Mouse (Mus musculus) MEL (cell line): ENCODE data around the gene Inhba. TPM values are rescaled to one million over a fixed set of nuclear protein-coding genes. Genes with fewer than 3 reads are reported as not detected.

ENCODE experiments used
- DNase-seq: peaks from one replicate; pipeline ENCODE4 v3.0.0; 2011; ENCODE audit warnings: low read depth, low spot score
- H3K27ac ChIP-seq: 2 replicates; pipeline ENCODE4 v1.5.1; 2012; ENCODE audit warnings: low read depth, mild to moderate bottlenecking, control low read depth, low read length, moderate library complexity; ENCODE audit not compliant: control insufficient read depth
- H3K27me3 ChIP-seq, 2 experiments: fragments of 150-350 bp in 1 of 2; sonication (generic) in 1 of 2; 2 replicates each; pipeline ENCODE4 v1.6.1; 2012; ENCODE audit warnings: low read length in 2 of 2, mild to moderate bottlenecking in 2 of 2, improper control_type of control experiment in 1 of 2, moderate library complexity in 1 of 2; ENCODE audit not compliant: insufficient read depth in 2 of 2, control insufficient read depth in 1 of 2
- H3K36me3 ChIP-seq, 2 experiments: 2 replicates each; pipeline ENCODE4 v1.6.1; 2012 to 2014; ENCODE audit warnings: low read length in 2 of 2, improper control_type of control experiment in 1 of 2, inconsistent platforms in 1 of 2, mild to moderate bottlenecking in 1 of 2; ENCODE audit not compliant: insufficient read depth in 2 of 2, control insufficient read depth in 1 of 2
- H3K4me1 ChIP-seq, 2 experiments: fragments of 150-350 bp in 1 of 2; sonication (generic) in 1 of 2; 2 replicates each; pipeline ENCODE4 v1.6.1; 2012; ENCODE audit warnings: low read length in 2 of 2, improper control_type of control experiment in 1 of 2, mild to moderate bottlenecking in 1 of 2; ENCODE audit not compliant: insufficient read depth in 2 of 2, control insufficient read depth in 1 of 2
- H3K4me3 ChIP-seq, 2 experiments: fragments of 150-350 bp in 1 of 2; sonication (generic) in 1 of 2; 2 replicates each; pipeline ENCODE4 v1.5.1; 2012; ENCODE audit warnings: low read depth in 2 of 2, low read length in 2 of 2, mild to moderate bottlenecking in 2 of 2, moderate library complexity in 2 of 2, control low read depth in 1 of 2, improper control_type of control experiment in 1 of 2; ENCODE audit not compliant: control insufficient read depth in 1 of 2, insufficient read depth in 1 of 2
- H3K79me2 ChIP-seq: 2 replicates; pipeline ENCODE4 v1.6.1; 2012; ENCODE audit warnings: mild to moderate bottlenecking, low read length, moderate library complexity; ENCODE audit not compliant: control insufficient read depth, poor library complexity, insufficient read depth
- H3K9ac ChIP-seq: 2 replicates; pipeline ENCODE4 v1.6.1; 2012; ENCODE audit warnings: low read depth, mild to moderate bottlenecking, control low read depth, low read length, moderate library complexity; ENCODE audit not compliant: control insufficient read depth, poor library complexity, severe bottlenecking
- H3K9me3 ChIP-seq: fragments of 150-350 bp; sonication (generic); replicated peaks from 2 replicates; pipeline ENCODE4 v1.6.1; 2012; ENCODE audit warnings: mild to moderate bottlenecking, low read length, improper control_type of control experiment, moderate library complexity; ENCODE audit not compliant: insufficient read depth
- E2F4 ChIP-seq: IDR thresholded peaks from 2 replicates; pipeline ENCODE4 v1.6.1; 2011; ENCODE audit warnings: low read depth, low read length, improper control_type of control experiment, borderline replicate concordance
- GABPA ChIP-seq: IDR thresholded peaks from 2 replicates; pipeline ENCODE4 v1.6.1; 2012; ENCODE audit warnings: low read depth, mild to moderate bottlenecking, inconsistent platforms, low read length, improper control_type of control experiment, moderate library complexity
- GATA1 ChIP-seq: IDR thresholded peaks from 2 replicates; pipeline ENCODE4 v1.6.1; 2011; ENCODE audit warnings: low read depth, low read length, improper control_type of control experiment
- HCFC1 ChIP-seq: IDR thresholded peaks from 2 replicates; pipeline ENCODE4 v1.6.1; 2012; ENCODE audit warnings: low read depth, mild to moderate bottlenecking, inconsistent platforms, low read length, improper control_type of control experiment, moderate library complexity
- MAZ ChIP-seq: IDR thresholded peaks from 2 replicates; pipeline ENCODE4 v1.6.1; 2012; ENCODE audit warnings: low read depth, mild to moderate bottlenecking, inconsistent platforms, low read length, improper control_type of control experiment
- MYB ChIP-seq: IDR thresholded peaks from 2 replicates; pipeline ENCODE4 v1.6.1; 2011; ENCODE audit warnings: mild to moderate bottlenecking, low read depth, low read length, improper control_type of control experiment
- NRF1 ChIP-seq: IDR thresholded peaks from 2 replicates; pipeline ENCODE4 v1.6.1; 2014; ENCODE audit warnings: low read depth, mild to moderate bottlenecking, inconsistent platforms, low read length, improper control_type of control experiment, moderate library complexity; ENCODE audit not compliant: poor library complexity, insufficient read depth, severe bottlenecking
- POLR2A ChIP-seq, 2 experiments: IDR thresholded peaks; 2 replicates each; pipeline ENCODE4 v1.6.1; 2011 to 2012; ENCODE audit warnings: low read length in 2 of 2, mild to moderate bottlenecking in 2 of 2, control low read depth in 1 of 2, improper control_type of control experiment in 1 of 2, low read depth in 1 of 2, moderate library complexity in 1 of 2; ENCODE audit not compliant: control insufficient read depth in 1 of 2, insufficient read depth in 1 of 2, poor library complexity in 1 of 2
- POLR2AphosphoS5 ChIP-seq: IDR thresholded peaks from 2 replicates; pipeline ENCODE4 v1.6.1; 2012; ENCODE audit warnings: low read depth, borderline replicate concordance, mild to moderate bottlenecking, inconsistent platforms, low read length, moderate library complexity, mixed read lengths
- SIN3A ChIP-seq: IDR thresholded peaks from 2 replicates; pipeline ENCODE4 v1.6.1; 2012; ENCODE audit warnings: low read length, improper control_type of control experiment, inconsistent platforms
- TCF12 ChIP-seq: IDR thresholded peaks from 2 replicates; pipeline ENCODE4 v1.6.1; 2014; ENCODE audit warnings: low read depth, mild to moderate bottlenecking, inconsistent platforms, low read length, improper control_type of control experiment, moderate library complexity
- USF1 ChIP-seq: IDR thresholded peaks from 2 replicates; pipeline ENCODE4 v1.6.1; 2014; ENCODE audit warnings: low read depth, mild to moderate bottlenecking, inconsistent platforms, low read length, improper control_type of control experiment, moderate library complexity
- USF2 ChIP-seq, 2 experiments: IDR thresholded peaks; 2 replicates each; pipeline ENCODE4 v1.6.1; 2011 to 2012; ENCODE audit warnings: improper control_type of control experiment in 2 of 2, low read length in 2 of 2, borderline replicate concordance in 1 of 2, inconsistent platforms in 1 of 2, low read depth in 1 of 2, mild to moderate bottlenecking in 1 of 2; ENCODE audit not compliant: insufficient read depth in 1 of 2
- polyA plus RNA-seq, 2 experiments: library from polyadenylated mRNA; stranded (reverse) in 1 of 2; unstranded in 1 of 2; fragments of >175 nt in 1 of 2; fragments of >200 nt in 1 of 2; gene quantifications; 2 replicates each; pipeline versions ENCODE4 v1.2.1 to v1.2.4; 2012; ENCODE audit warnings: low replicate concordance in 2 of 2, low read depth in 1 of 2; ENCODE audit not compliant: insufficient read length in 2 of 2, insufficient read depth in 1 of 2, missing spikeins in 1 of 2
- total RNA-seq: library from RNA; depleted of rRNA; stranded (reverse); fragments of 300-350 nt; gene quantifications from 2 replicates; pipeline ENCODE4 v1.2.3, GENCODE M21; 2012; rRNA removed

The Inhba gene
- total RNA-seq (not detected in 2 replicates), polyA plus RNA-seq (not detected)

DNA sequence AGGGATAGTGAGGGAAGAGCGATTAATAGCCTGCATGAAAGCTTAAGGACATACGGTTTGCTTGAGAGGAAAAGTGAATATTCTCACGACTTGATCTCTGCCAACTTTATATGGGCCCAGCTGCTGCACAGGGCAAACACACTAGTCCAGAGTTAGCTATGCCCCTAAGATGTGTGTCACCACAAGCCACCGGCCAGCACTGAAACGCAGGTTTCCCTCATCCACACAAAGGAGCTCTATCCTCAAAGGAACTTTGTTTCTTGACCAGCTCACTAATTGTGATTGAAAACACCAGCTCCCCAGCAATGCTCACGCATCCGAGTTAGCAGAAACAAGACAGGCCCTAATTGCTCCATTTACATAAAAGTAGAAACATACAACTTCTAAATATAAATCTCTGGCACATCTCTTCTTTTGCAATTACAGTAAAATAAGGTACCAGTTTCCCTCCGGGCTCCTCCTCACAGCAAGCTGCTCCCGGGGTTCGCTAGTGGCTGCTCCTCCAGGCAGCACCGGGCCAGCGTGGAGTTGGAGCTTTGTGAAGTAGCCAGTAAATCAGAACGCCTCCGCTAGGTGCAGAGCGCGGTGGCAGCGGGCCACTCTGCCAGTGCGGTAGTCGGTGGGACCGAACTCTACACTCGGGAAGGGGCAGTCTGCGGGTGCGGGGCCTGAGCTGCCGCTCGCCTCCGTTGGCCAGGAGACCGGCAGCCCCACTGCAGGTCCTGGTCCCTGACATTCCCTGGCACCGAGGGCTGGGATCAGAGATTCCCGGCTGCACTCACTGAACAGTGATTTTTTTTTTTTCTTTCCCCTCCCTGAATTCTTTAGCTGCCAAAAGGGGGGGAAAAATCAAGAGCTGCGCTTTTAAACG, at the start of gene Inhba:
Gene Inhba, plus strand, starts transcription at position 480 of the 871 bp plus-strand sequence.
- Histone ChIP-seq H3K9ac (no peak within 1 kb of the TSS), H3K36me3 (no peaks in the 10 kb centered on the region), H3K4me1 (no peaks in the 10 kb centered on the region), H3K27ac (no peak within 1 kb of the TSS), H3K9me3 (no peaks in the 10 kb centered on the region), H3K4me3 (no peak within 1 kb of the TSS), H3K79me2 (no peaks in the 10 kb centered on the region), H3K27me3 (no peaks in the 10 kb centered on the region)
- TF ChIP-seq GABPA (no peak), MAZ (no peak), HCFC1 (no peak), USF2 (IDR thresholded peaks at IDR 0.05; ENCODE audit: borderline replicate concordance in 1 of 2, insufficient read depth in 1 of 2, low read depth in 1 of 2, low read length in 2 of 2) (no peak), NRF1 (no peak)
- no peak for DNase-seq

DNA sequence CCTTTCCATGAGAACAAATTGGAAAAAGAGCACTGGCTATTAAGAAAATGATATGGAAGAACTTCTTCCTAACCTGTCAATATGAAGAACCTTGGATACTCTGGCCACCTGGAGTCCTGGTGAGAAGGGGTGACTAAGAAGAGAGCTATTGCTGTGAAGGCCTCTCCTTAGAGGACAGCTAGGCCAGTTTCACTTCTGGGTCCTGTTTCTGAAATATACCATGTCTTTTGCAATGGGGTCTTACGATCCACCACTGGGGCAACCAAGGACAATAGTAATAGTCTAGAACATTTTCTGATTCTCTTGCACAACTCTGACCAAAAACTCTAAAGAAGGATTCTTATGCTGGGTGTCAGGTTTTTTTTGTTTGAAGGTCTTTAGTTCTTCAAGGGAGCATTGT, 35.1 kb upstream of the Inhba start:
- Histone ChIP-seq H3K9me3 (no peaks in the 10 kb centered on the region), H3K4me3 (no peak overlapping the region), H3K9ac (no peak overlapping the region), H3K4me1 (no peaks in the 10 kb centered on the region), H3K36me3 (no peaks in the 10 kb centered on the region), H3K79me2 (no peaks in the 10 kb centered on the region), H3K27ac (no peak overlapping the region), H3K27me3 (no peaks in the 10 kb centered on the region)
- DNase-seq: no peak
- TF ChIP-seq E2F4 (no peak), TCF12 (no peak), MYB (no peak), USF1 (no peak), SIN3A (no peak), USF2 (IDR thresholded peaks at IDR 0.05; ENCODE audit: borderline replicate concordance in 1 of 2, insufficient read depth in 1 of 2, low read depth in 1 of 2, low read length in 2 of 2) (no peak), POLR2A (IDR thresholded peaks at IDR 0.05; ENCODE audit: control insufficient read depth in 1 of 2, insufficient read depth in 1 of 2, low read depth in 1 of 2, low read length in 2 of 2, poor library complexity in 1 of 2) (no peak), GATA1 (no peak), POLR2AphosphoS5 (no peak)
